Mouse (Mus musculus): ENCODE measurements around the gene Adamts8.

The Adamts8 gene

GRCm38 (mm10) chr9:30942512-30943313 lies at the start of gene Adamts8:
Gene Adamts8, plus strand, starts transcription at chr9:30942562.
- peak; percentile 63 for ATAC-seq (ENCODE audit: low TSS enrichment)

- no peak for ATAC-seq (ENCODE audit: low TSS enrichment)
Observed at GRCm38 (mm10) chr9:30895618-30896017, 46.7 kb upstream of the Adamts8 start.

GRCm38 (mm10) chr9:30896752-30897151 lies 45.6 kb upstream of the Adamts8 start:
- ATAC-seq (ENCODE audit: low TSS enrichment): no peak

- no peak for ATAC-seq (ENCODE audit: low TSS enrichment)
Observed at GRCm38 (mm10) chr9:30897169-30897568, 45.2 kb upstream of the Adamts8 start.

GRCm38 (mm10) chr9:30902152-30902551 lies 40.2 kb upstream of the Adamts8 start:
- ATAC-seq (ENCODE audit: low TSS enrichment): no peak

- no peak for ATAC-seq (ENCODE audit: low TSS enrichment)
Observed at GRCm38 (mm10) chr9:30902641-30903040, 39.7 kb upstream of the Adamts8 start.

GRCm38 (mm10) chr9:30903266-30903665 lies 39.1 kb upstream of the Adamts8 start:
- ATAC-seq (ENCODE audit: low TSS enrichment): no peak

- no peak for ATAC-seq (ENCODE audit: low TSS enrichment)
Observed at GRCm38 (mm10) chr9:30905861-30906260, 36.5 kb upstream of the Adamts8 start.

GRCm38 (mm10) chr9:30906426-30906825 lies 35.9 kb upstream of the Adamts8 start:
- ATAC-seq (ENCODE audit: low TSS enrichment): no peak

- ATAC-seq (ENCODE audit: low TSS enrichment): no peak
Observed at GRCm38 (mm10) chr9:30907677-30908295, 34.6 kb upstream of the Adamts8 start.

GRCm38 (mm10) chr9:30908296-30908690 lies 34.1 kb upstream of the Adamts8 start:
- ATAC-seq (ENCODE audit: low TSS enrichment): no peak

GRCm38 (mm10) chr9:30908973-30909372 lies 33.4 kb upstream of the Adamts8 start:
- no peak for ATAC-seq (ENCODE audit: low TSS enrichment)

GRCm38 (mm10) chr9:30910491-30910890 lies 31.9 kb upstream of the Adamts8 start:
- ATAC-seq (ENCODE audit: low TSS enrichment): no peak

GRCm38 (mm10) chr9:30912161-30912560 lies 30.2 kb upstream of the Adamts8 start:
- no peak for ATAC-seq (ENCODE audit: low TSS enrichment)

GRCm38 (mm10) chr9:30913429-30913828 lies 28.9 kb upstream of the Adamts8 start:
- no peak for ATAC-seq (ENCODE audit: low TSS enrichment)

- no peak for ATAC-seq (ENCODE audit: low TSS enrichment)
Observed at GRCm38 (mm10) chr9:30914241-30914640, 28.1 kb upstream of the Adamts8 start.

GRCm38 (mm10) chr9:30916266-30916968 lies 25.9 kb upstream of the Adamts8 start:
- ATAC-seq (ENCODE audit: low TSS enrichment): no peak

GRCm38 (mm10) chr9:30918466-30919356 lies 23.7 kb upstream of the Adamts8 start:
- ATAC-seq (ENCODE audit: low TSS enrichment): no peak

- ATAC-seq (ENCODE audit: low TSS enrichment): no peak
Observed at GRCm38 (mm10) chr9:30919686-30920085, 22.7 kb upstream of the Adamts8 start.

GRCm38 (mm10) chr9:30920736-30921135 lies 21.6 kb upstream of the Adamts8 start:
- 0 out of 2 replicates have a peak, but pooled peaks have one; percentile 21 for ATAC-seq (ENCODE audit: low TSS enrichment)

GRCm38 (mm10) chr9:30921261-30922103 lies 20.9 kb upstream of the Adamts8 start:
- no peak for ATAC-seq (ENCODE audit: low TSS enrichment)
